ENCODE assay signal across 8 mouse cellular contexts in genomic region chr11:75178011-75178410, GRCm38 (mm10). TPM values are rescaled to one million over a fixed set of nuclear protein-coding genes. Genes with fewer than 3 reads are reported as not detected.
DNase-seq lines count a peak whose midpoint lies in the region; ATAC-seq and TF ChIP-seq lines count a peak whose summit lies in the region.

No protein-coding gene starts in this region.

- peaks cover 23% of the 10 kb centered on the region for H3K4me1 ChIP-seq in thymus, adult 2 months (replicated peaks; ENCODE audit: control insufficient read depth, insufficient read depth, low read length)
- peaks cover 32% of the 10 kb centered on the region for H3K4me1 ChIP-seq in limb, embryonic 15.5 days
- peaks cover 3% of the 10 kb centered on the region; the same call in 1 of the 2 replicates for H3K4me1 ChIP-seq in stomach, postnatal 0 days (replicated peaks; ENCODE audit: control insufficient read depth, insufficient read depth)

- TF ChIP-seq POLR2A in thymus, adult 2 months (IDR thresholded peaks at IDR 0.05; ENCODE audit: control insufficient read depth, extremely low read depth, insufficient read depth, low read length, poor library complexity), result no peak

- ATAC-seq in limb, embryonic 15.5 days (ENCODE audit: insufficient number of reproducible peaks, low FRiP score, low TSS enrichment, low read depth), result no peak
- no peak for ATAC-seq in stomach, postnatal 0 days (ENCODE audit: low FRiP score, low TSS enrichment)

- TF ChIP-seq CTCF in thymus, adult 2 months (IDR thresholded peaks at IDR 0.05; ENCODE audit: borderline replicate concordance, control insufficient read depth, extremely low read depth, insufficient read depth, low read length, poor library complexity), result no peak
- no peak for TF ChIP-seq CTCF in stomach, postnatal 0 days (IDR thresholded peaks at IDR 0.05; ENCODE audit: low read depth)

- H3K9me3 ChIP-seq in limb, embryonic 15.5 days, result no peaks in the 10 kb centered on the region
- no peaks in the 10 kb centered on the region for H3K9me3 ChIP-seq in stomach, postnatal 0 days (ENCODE audit: control insufficient read depth, low read length)

- H3K27ac ChIP-seq in thymus, adult 2 months (ENCODE audit: control insufficient read depth, insufficient read depth, low read length), result peak overlapping the region; percentile 26; the same call in 1 of the 2 replicates
- peak overlapping the region; percentile 84 for H3K27ac ChIP-seq in limb, embryonic 15.5 days
- H3K27ac ChIP-seq in stomach, postnatal 0 days (replicated peaks), result peak overlapping the region; percentile 81; the same call in 1 of the 2 replicates

- H3K4me3 ChIP-seq in thymus, adult 2 months (ENCODE audit: control insufficient read depth, insufficient read depth, low read length), result peak overlapping the region; percentile 95
- H3K4me3 ChIP-seq in limb, embryonic 15.5 days, result peak overlapping the region; percentile 81
- peak overlapping the region; percentile 78 for H3K4me3 ChIP-seq in stomach, postnatal 0 days (ENCODE audit: low read depth, low read length)

- TF ChIP-seq EP300 in stomach, postnatal 0 days (optimal IDR thresholded peaks at IDR 0.05), result no peak

- WGBS in thymus, adult 2 months, result 51% methylated on average over 12 of the region's 12 CpGs
- WGBS in limb, embryonic 15.5 days, result 44% methylated on average over 12 of the region's 12 CpGs
- 40% methylated on average over 12 of the region's 12 CpGs for WGBS in stomach, postnatal 0 days

- peak overlapping the region; percentile 70 for H3K9ac ChIP-seq in limb, embryonic 15.5 days
- peak overlapping the region; percentile 84 for H3K9ac ChIP-seq in stomach, postnatal 0 days (ENCODE audit: low read length)

- H3K27me3 ChIP-seq in thymus, adult 2 months (ENCODE audit: control insufficient read depth, insufficient read depth, low read length), result no peaks in the 10 kb centered on the region
- peaks cover 10% of the 10 kb centered on the region for H3K27me3 ChIP-seq in limb, embryonic 15.5 days
- H3K27me3 ChIP-seq in stomach, postnatal 0 days (ENCODE audit: control insufficient read depth, insufficient read depth, low read length), result no peaks in the 10 kb centered on the region

- intact Hi-C loops in left cerebral cortex, postnatal 25 days (cut with DNase I), result loop anchor here (5.0 to 10.0 kb wide), 3 partner anchors 334 to 397 kb away; partner anchors contain the start of genes Mnt, Rilp and Scarf1

- peak; percentile 23 for DNase-seq in cerebellum, adult 11 months
- DNase-seq in cerebellum, postnatal 4 days (ENCODE audit: low spot score in 2 of 2), result no peak
- DNase-seq in thymus, adult 2 months, result no peak
- no peak for DNase-seq in thymus, adult 18-20 months
- no peak for DNase-seq in stomach, postnatal 0 days (ENCODE audit: low spot score)
- DNase-seq in layer of hippocampus, postnatal 14 days (ENCODE audit: low spot score in 2 of 2), result no peak
- DNase-seq in left cerebral cortex, postnatal 25 days (ENCODE audit: low spot score in 2 of 2), result no peak

- peak overlapping the region; percentile 81 for H3K4me2 ChIP-seq in limb, embryonic 15.5 days
- peak overlapping the region; percentile 91 for H3K4me2 ChIP-seq in stomach, postnatal 0 days (replicated peaks; ENCODE audit: low read depth)

- no peaks in the 10 kb centered on the region for H3K36me3 ChIP-seq in thymus, adult 2 months (ENCODE audit: control insufficient read depth, insufficient read depth, low read length)
- peaks cover 45% of the 10 kb centered on the region for H3K36me3 ChIP-seq in limb, embryonic 15.5 days
- peaks cover 7% of the 10 kb centered on the region; the same call in 1 of the 2 replicates for H3K36me3 ChIP-seq in stomach, postnatal 0 days (ENCODE audit: control insufficient read depth, insufficient read depth, low read length)

RNA-seq across cellular contexts. Expression of gene Ovca2, which starts 0.6 kb away (rescaled TPM):
- polyA plus RNA-seq in thymus, adult 2 months (2012; rRNA removed), result 37.6 and 48.9 TPM in 2 replicates
- polyA plus RNA-seq in limb, embryonic 15.5 days (2015; fragmentation: Nextera tagmentation; extraction: Ambion mirVana), result 22.5 and 23.3 TPM in 2 replicates
- 19.3 and 20.2 TPM in 2 replicates for polyA plus RNA-seq in stomach, postnatal 0 days (2015; fragmentation: Nextera tagmentation; extraction: Ambion mirVana)
- total RNA-seq in layer of hippocampus, postnatal 14 days (2021), result 10 to 100 TPM; 14.8 to 15.2 TPM
- 10 to 100 TPM; 12.4 to 13.9 TPM for total RNA-seq in left cerebral cortex, postnatal 25 days (2021)

RNA-seq across cellular contexts. Expression of gene Hic1, which starts 8.7 kb away (rescaled TPM):
- 10.6 and 14.1 TPM in 2 replicates for polyA plus RNA-seq in thymus, adult 2 months (2012; rRNA removed)
- polyA plus RNA-seq in limb, embryonic 15.5 days (2015; fragmentation: Nextera tagmentation; extraction: Ambion mirVana), result 17.2 and 21.2 TPM in 2 replicates
- polyA plus RNA-seq in stomach, postnatal 0 days (2015; fragmentation: Nextera tagmentation; extraction: Ambion mirVana), result 6.6 and 8.2 TPM in 2 replicates
- 1 to 10 TPM; 3.3 to 4.5 TPM for total RNA-seq in layer of hippocampus, postnatal 14 days (2021)
- 1 to 10 TPM; 3.3 to 3.5 TPM for total RNA-seq in left cerebral cortex, postnatal 25 days (2021)

RNA-seq across cellular contexts. Expression of gene Dph1, which starts 13.0 kb away (rescaled TPM):
- 28.3 and 33.8 TPM in 2 replicates for polyA plus RNA-seq in thymus, adult 2 months (2012; rRNA removed)
- 21.1 and 23.3 TPM in 2 replicates for polyA plus RNA-seq in limb, embryonic 15.5 days (2015; fragmentation: Nextera tagmentation; extraction: Ambion mirVana)
- 15.2 and 15.8 TPM in 2 replicates for polyA plus RNA-seq in stomach, postnatal 0 days (2015; fragmentation: Nextera tagmentation; extraction: Ambion mirVana)
- 10 to 100 TPM; 21.7 to 24.4 TPM for total RNA-seq in layer of hippocampus, postnatal 14 days (2021)
- total RNA-seq in left cerebral cortex, postnatal 25 days (2021), result 10 to 100 TPM; 26.9 to 27.2 TPM

RNA-seq across cellular contexts. Expression of gene Rtn4rl1, which starts 15.6 kb away (rescaled TPM):
- 15.3 and 15.5 TPM in 2 replicates for polyA plus RNA-seq in thymus, adult 2 months (2012; rRNA removed)
- polyA plus RNA-seq in limb, embryonic 15.5 days (2015; fragmentation: Nextera tagmentation; extraction: Ambion mirVana), result 4.9 and 5.8 TPM in 2 replicates
- 2.1 and 2.9 TPM in 2 replicates for polyA plus RNA-seq in stomach, postnatal 0 days (2015; fragmentation: Nextera tagmentation; extraction: Ambion mirVana)
- total RNA-seq in layer of hippocampus, postnatal 14 days (2021), result 10 to 100 TPM; 82.1 to 83.1 TPM
- 10 to 100 TPM; 76.5 to 90.2 TPM for total RNA-seq in left cerebral cortex, postnatal 25 days (2021)

Comparison
In these comparisons a context has a peak if more than half of its experiments do, and no peak if none do; other contexts are left out.
1. H3K27ac ChIP-seq: peak in every context shown above with its lines; median percentile 84 in limb, embryonic 15.5 days; 81 in stomach, postnatal 0 days; 26 in thymus, adult 2 months.